Mouse (Mus musculus) adrenal gland, adult 18-20 months (tissue): ENCODE results near the gene Smyd4. TPM values are rescaled to one million over a fixed set of nuclear protein-coding genes. Genes with fewer than 3 reads are reported as not detected.
"Not testable (repeated sequence)": the region's sequence is repeated elsewhere in the genome, so short reads cannot be mapped to it uniquely, and the experiment has no call there.

Experiments
- DNase-seq, 2 experiments: peaks; one replicate each; pipeline ENCODE4 v3.0.0; 2021 to 2022; ENCODE audit warnings: low spot score in 2 of 2
- total RNA-seq, 2 experiments: library from RNA; stranded (reverse); gene quantifications; 1 replicate in 1 of 2; 2 replicates in 1 of 2; pipeline ENCODE4 v1.2.3; 2021

The Smyd4 gene
- total RNA-seq, 2 experiments from 2014 or later, result 6.6 to 7.9 TPM

- DNase-seq, result no peak
These were observed 4.1 kb upstream of the Smyd4 start for GRCm38 (mm10) chr11:75344163-75344562.

GRCm38 (mm10) chr11:75344716-75345115 is 3.5 kb upstream of the Smyd4 start:
- no peak for DNase-seq

GRCm38 (mm10) chr11:75346556-75347187 is 1.6 kb upstream of the Smyd4 start:
- no peak for DNase-seq

GRCm38 (mm10) chr11:75347188-75347585 is 1.0 kb upstream of the Smyd4 start:
- DNase-seq, result no peak

- no peak for DNase-seq
These were observed 637 bp upstream of the Smyd4 start for GRCm38 (mm10) chr11:75347596-75347995.

GRCm38 (mm10) chr11:75348890-75349261 is 643 bp downstream of the Smyd4 start:
- no peak for DNase-seq

- no peak for DNase-seq
These were observed 3.0 kb downstream of the Smyd4 start for GRCm38 (mm10) chr11:75351225-75351624.

GRCm38 (mm10) chr11:75355475-75355874 is 7.2 kb downstream of the Smyd4 start:
- DNase-seq, result no peak

GRCm38 (mm10) chr11:75377125-75377524 is 28.9 kb downstream of the Smyd4 start:
- no peak for DNase-seq

GRCm38 (mm10) chr11:75378786-75379185 is 30.6 kb downstream of the Smyd4 start:
- not testable (repeated sequence) for DNase-seq

- not testable (repeated sequence) for DNase-seq
These were observed 35.3 kb downstream of the Smyd4 start for GRCm38 (mm10) chr11:75383529-75383928.

GRCm38 (mm10) chr11:75395611-75396010 is 47.4 kb downstream of the Smyd4 start:
- no peak for DNase-seq

- DNase-seq, result no peak
These were observed 49.2 kb downstream of the Smyd4 start for GRCm38 (mm10) chr11:75397452-75397851.

GRCm38 (mm10) chr11:75399411-75399841 is 51.2 kb downstream of the Smyd4 start:
- peak in 1 of 2 experiments; percentile 23 for DNase-seq

- no peak for DNase-seq
These were observed 51.9 kb downstream of the Smyd4 start for GRCm38 (mm10) chr11:75400099-75400498.

- DNase-seq, result peak in 1 of 2 experiments; percentile 32
These were observed 54.0 kb downstream of the Smyd4 start for GRCm38 (mm10) chr11:75402271-75402690.

GRCm38 (mm10) chr11:75403301-75404052 is 55.2 kb downstream of the Smyd4 start:
- no peak for DNase-seq

- DNase-seq, result no peak
These were observed 56.6 kb downstream of the Smyd4 start for GRCm38 (mm10) chr11:75404801-75405200.

- no peak for DNase-seq
These were observed 57.9 kb downstream of the Smyd4 start for GRCm38 (mm10) chr11:75406104-75406503.

GRCm38 (mm10) chr11:75406865-75407264 is 58.6 kb downstream of the Smyd4 start:
- peak; percentile 57 to 61 for DNase-seq

GRCm38 (mm10) chr11:75409679-75410575 is 61.7 kb downstream of the Smyd4 start:
- no peak for DNase-seq
